Mouse (Mus musculus) heart, postnatal 36 days (tissue): ENCODE results near the gene Egfl7. TPM values are rescaled to one million over a fixed set of nuclear protein-coding genes. Genes with fewer than 3 reads are reported as not detected.

Source experiments
- DNase-seq, 2 experiments: peaks; one replicate each; pipeline ENCODE4 v3.0.0; 2021 to 2022
- intact Hi-C: fragments of 180-260 bp; cut with DNase I; formaldehyde crosslinking; loops from one replicate; pipeline ENCODE4 v1.15.1; 2025
- microRNA-seq, 2 experiments: library from miRNA; unstranded; fragments of <30 nt; microRNA quantifications; one replicate each; pipeline ENCODE4 v1.2.0; 2021; ENCODE audit warnings: borderline number of aligned reads in 2 of 2
- total RNA-seq, 2 experiments: library from RNA; stranded (reverse); gene quantifications; 2 replicates each; pipeline ENCODE4 v1.2.3; 2021

Gene Egfl7
- total RNA-seq, 2 experiments from 2014 or later = 146 to 183 TPM

- intact Hi-C loops = loop anchor here (5.0 kb wide), 1 partner anchor 188 kb away; the partner anchor contains the start of gene Sec16a
- DNase-seq = no peak
Measured at GRCm38 (mm10) chr2:26634629-26635488, 55.0 kb downstream of the Egfl7 start.

- intact Hi-C loops = loop anchor here (5.0 kb wide), 1 partner anchor 188 kb away; the partner anchor contains the start of gene Sec16a
- no peak for DNase-seq
Measured at GRCm38 (mm10) chr2:26635489-26636324, 55.9 kb downstream of the Egfl7 start.

- no peak for DNase-seq
- intact Hi-C loops = loop anchor here (5.0 kb wide), 1 partner anchor 189 kb away; the partner anchor contains the start of gene Sec16a
Measured at GRCm38 (mm10) chr2:26636325-26636635, 56.5 kb downstream of the Egfl7 start.

- DNase-seq = no peak
- intact Hi-C loops = loop anchor here (5.0 kb wide), 1 partner anchor 190 kb away; the partner anchor contains the start of gene Sec16a
Measured at GRCm38 (mm10) chr2:26637316-26637932, 57.6 kb downstream of the Egfl7 start.

GRCm38 (mm10) chr2:26638039-26638438 is 58.2 kb downstream of the Egfl7 start:
- DNase-seq = no peak
- intact Hi-C loops = loop anchor here (5.0 kb wide), 1 partner anchor 191 kb away; the partner anchor contains the start of gene Sec16a

- intact Hi-C loops = loop anchor here (5.0 kb wide), 1 partner anchor 191 kb away; the partner anchor contains the start of gene Sec16a
- DNase-seq = no peak
Measured at GRCm38 (mm10) chr2:26638572-26638971, 58.8 kb downstream of the Egfl7 start.

- intact Hi-C loops = loop anchor here (5.0 kb wide), 1 partner anchor 192 kb away; the partner anchor contains the start of gene Sec16a
Measured at GRCm38 (mm10) chr2:26639083-26639482, 59.3 kb downstream of the Egfl7 start.

GRCm38 (mm10) chr2:26639838-26640830 is 60.3 kb downstream of the Egfl7 start:
- intact Hi-C loops = loop anchor here (1.0 to 10.0 kb wide), 4 partner anchors 36 to 595 kb away; partner anchors contain the start of genes Agpat2, Sec16a and Surf6
- peak; percentile 98 to 99 for DNase-seq

More at GRCm38 (mm10) chr2:26639083-26639482, 59.3 kb downstream of the Egfl7 start:
- DNase-seq = no peak

GRCm38 (mm10) chr2:26641006-26641647 is 61.3 kb downstream of the Egfl7 start:
- intact Hi-C loops = loop anchor here (1.0 to 10.0 kb wide), 3 partner anchors 9 to 594 kb away; partner anchors contain the start of gene Surf6

More at GRCm38 (mm10) chr2:26641006-26641647, 61.3 kb downstream of the Egfl7 start:
- DNase-seq = no peak

Small RNAs within 50 kb of the gene (microRNA-seq; reads per million reads assigned to microRNA genes)
- gene Mir126a (8.1 to 9.4 reads per million in 2 experiments), gene Mir126b (0 reads per million in 2 experiments)

Other genes starting within 250 kb of the Egfl7 start
- 10 to 100 TPM; 21.1 to 21.4 TPM for gene Dnlz, start 227.9 kb upstream of the Egfl7 start, total RNA-seq
- gene Card9, start 219.1 kb upstream of the Egfl7 start, total RNA-seq = 1 to 10 TPM; 1.4 to 1.5 TPM
- 1 to 10 TPM; 8.5 to 9.3 TPM for gene Snapc4, start 199.4 kb upstream of the Egfl7 start, total RNA-seq
- 10 to 100 TPM; 43.4 to 48.2 TPM for gene Entr1, start 190.7 kb upstream of the Egfl7 start, total RNA-seq
- 100 to 1,000 TPM; 137 to 154 TPM for gene Pmpca, start 190.7 kb upstream of the Egfl7 start, total RNA-seq
- gene Inpp5e, start 170.8 kb upstream of the Egfl7 start, total RNA-seq = 10 to 100 TPM; 13.8 to 15.4 TPM
- gene Sec16a, start 134.8 kb upstream of the Egfl7 start, total RNA-seq = 10 to 100 TPM; 36.9 to 39.1 TPM
- 10 to 100 TPM; 29.5 to 34.0 TPM for gene Notch1, start 63.4 kb upstream of the Egfl7 start, total RNA-seq
- not detected for gene Gm20532, start 6.6 kb downstream of the Egfl7 start, total RNA-seq
- gene Agpat2, start 24.4 kb downstream of the Egfl7 start, total RNA-seq = 10 to 100 TPM; 69.1 to 71.6 TPM
- gene Fam69b, start 48.4 kb downstream of the Egfl7 start, total RNA-seq = 10 to 100 TPM; 26.4 to 28.3 TPM
- not detected for gene Lcn4, start 91.3 kb downstream of the Egfl7 start, total RNA-seq